Mouse (Mus musculus) Patski (cell line): Measurements from ENCODE around the gene Zdhhc22. TPM values are rescaled to one million over a fixed set of nuclear protein-coding genes. Genes with fewer than 3 reads are reported as not detected.

ENCODE experiments used
- ATAC-seq: fragments of 100-300 bp; one replicate; pipeline ENCODE4 v1.8.0; 2021
- CTCF ChIA-PET: fragments of 350-600 bp; sonication (Branson Sonifier 250); formaldehyde crosslinking; loops from one replicate; lab custom pipeline; 2022; ENCODE audit warnings: inconsistent platforms; lab: Charles Lee
- POLR2A ChIA-PET: fragments of 350-600 bp; sonication (Branson Sonifier 250); formaldehyde crosslinking; loops from one replicate; lab custom pipeline; 2022; ENCODE audit warnings: antibody characterized with exemption, inconsistent platforms; lab: Charles Lee
- DNase-seq: peaks from one replicate; pipeline ENCODE4 v3.0.0-alpha.2; 2011; ENCODE audit warnings: low read depth, low spot score
- H3K27me3 ChIP-seq: fragments of 371-371 bp; one replicate; pipeline ENCODE4 v1.5.1; 2021
- CTCF ChIP-seq: fragments of 100-300 bp; IDR thresholded peaks from one replicate; pipeline ENCODE4 v1.5.1; 2021
- in situ Hi-C: fragments of 300-500 bp; cut with MboI; formaldehyde crosslinking; loops from 3 replicates; pipeline ENCODE4 v1.11.1; 2018; ENCODE audit warnings: low pct_unique_long_range_greater_than_20kb, mixed read lengths
- polyA plus RNA-seq: library from polyadenylated mRNA; unstranded; gene quantifications from one replicate; pipeline ENCODE4 v1.2.3, GENCODE M21; 2021

The Zdhhc22 gene
- polyA plus RNA-seq, 1 experiment from 2014 or later: not detected

- POLR2A ChIA-PET: no interaction called here
- ATAC-seq (no peak), DNase-seq (no peak)
- in situ Hi-C loops: no loop called here
- H3K27me3 ChIP-seq: no peaks in the 10 kb centered on the region
- CTCF ChIA-PET: no interaction called here
- no peak for TF ChIP-seq CTCF
These were observed 40.7 kb downstream of the Zdhhc22 start for GRCm38 (mm10) chr12:86949501-86949900.

GRCm38 (mm10) chr12:86948627-86949026, 41.6 kb downstream of the Zdhhc22 start:
- no peak for DNase-seq
- no peak for TF ChIP-seq CTCF

GRCm38 (mm10) chr12:86947681-86948401, 42.4 kb downstream of the Zdhhc22 start:
- in situ Hi-C loops: no loop called here
- POLR2A ChIA-PET: no interaction called here
- no peak for TF ChIP-seq CTCF
- ATAC-seq: no peak
- H3K27me3 ChIP-seq: no peaks in the 10 kb centered on the region
- CTCF ChIA-PET: no interaction called here
- DNase-seq: no peak

More at GRCm38 (mm10) chr12:86948627-86949026, 41.6 kb downstream of the Zdhhc22 start:
- no peaks in the 10 kb centered on the region for H3K27me3 ChIP-seq
- ChIA-PET POLR2A (no interaction called here), CTCF (interaction anchor here (0.8 kb wide), 1 partner anchor 63 kb away, joined by 3 read pairs; no protein-coding TSS in a partner anchor)
- in situ Hi-C loops: no loop called here
- peak; percentile 37 for ATAC-seq

- POLR2A ChIA-PET: no interaction called here
- no peaks in the 10 kb centered on the region for H3K27me3 ChIP-seq
These were observed 43.2 kb downstream of the Zdhhc22 start, which contains the start of gene Cipc for GRCm38 (mm10) chr12:86946862-86947574. TSS of gene Cipc (plus strand) at chr12:86947043.

GRCm38 (mm10) chr12:86946301-86946781, 43.9 kb downstream of the Zdhhc22 start:
- in situ Hi-C loops: no loop called here
- POLR2A ChIA-PET: interaction anchor here (1.2 kb wide), 1 partner anchor 176 kb away, joined by 4 read pairs; no protein-coding TSS in a partner anchor
- TF ChIP-seq CTCF: no peak
- DNase-seq: no peak
- no peaks in the 10 kb centered on the region for H3K27me3 ChIP-seq
- no peak for ATAC-seq
- CTCF ChIA-PET: interaction anchor here (0.9 to 2.3 kb wide), 3 partner anchors 22 to 176 kb away, joined by 3 to 15 read pairs (median 7); no protein-coding TSS in a partner anchor

More at GRCm38 (mm10) chr12:86946862-86947574, 43.2 kb downstream of the Zdhhc22 start, which contains the start of gene Cipc:
- CTCF ChIA-PET: interaction anchor here (1.3 kb wide), 1 partner anchor 23 kb away, joined by 7 read pairs; no protein-coding TSS in a partner anchor
- in situ Hi-C loops: no loop called here
- ATAC-seq: peak; percentile 72
- TF ChIP-seq CTCF: no peak
- peak; percentile 88 for DNase-seq

- POLR2A ChIA-PET: interaction anchor here (1.2 to 1.3 kb wide), 2 partner anchors 22 to 175 kb away, joined by 3 to 4 read pairs; no protein-coding TSS in a partner anchor
- no peaks in the 10 kb centered on the region for H3K27me3 ChIP-seq
- ATAC-seq (no peak), DNase-seq (no peak)
- in situ Hi-C loops: no loop called here
- TF ChIP-seq CTCF: no peak
- CTCF ChIA-PET: interaction anchor here (0.7 to 2.3 kb wide), 12 partner anchors 9 to 177 kb away, joined by 3 to 15 read pairs (median 4); no protein-coding TSS in a partner anchor
These were observed 45.1 kb downstream of the Zdhhc22 start for GRCm38 (mm10) chr12:86945126-86945525.

- POLR2A ChIA-PET: no interaction called here
- ATAC-seq (no peak), DNase-seq (no peak)
- CTCF ChIA-PET: interaction anchor here (1.1 to 3.4 kb wide), 3 partner anchors 9 to 228 kb away, joined by 3 to 12 read pairs (median 5); no protein-coding TSS in a partner anchor
- no peaks in the 10 kb centered on the region for H3K27me3 ChIP-seq
- in situ Hi-C loops: loop anchor here (5.0 kb wide), 1 partner anchor 171 kb away; no protein-coding TSS in a partner anchor
- TF ChIP-seq CTCF: no peak
These were observed 46.8 kb downstream of the Zdhhc22 start for GRCm38 (mm10) chr12:86943421-86943820.

- no peaks in the 10 kb centered on the region for H3K27me3 ChIP-seq
- CTCF ChIA-PET: interaction anchor here (1.0 to 3.4 kb wide), 5 partner anchors 16 to 173 kb away, joined by 3 to 12 read pairs (median 4); no protein-coding TSS in a partner anchor
- ATAC-seq (peak; percentile 37), DNase-seq (no peak)
- POLR2A ChIA-PET: no interaction called here
- no peak for TF ChIP-seq CTCF
- in situ Hi-C loops: loop anchor here (5.0 kb wide), 1 partner anchor 170 kb away; no protein-coding TSS in a partner anchor
These were observed 48.3 kb downstream of the Zdhhc22 start for GRCm38 (mm10) chr12:86941734-86942486.

GRCm38 (mm10) chr12:86941173-86941572, 49.1 kb downstream of the Zdhhc22 start:
- ChIA-PET POLR2A (no interaction called here), CTCF (interaction anchor here (1.2 to 3.4 kb wide), 3 partner anchors 15 to 172 kb away, joined by 3 to 12 read pairs (median 6); no protein-coding TSS in a partner anchor)
- TF ChIP-seq CTCF: no peak
- no peaks in the 10 kb centered on the region for H3K27me3 ChIP-seq
- ATAC-seq: no peak
- in situ Hi-C loops: loop anchor here (5.0 kb wide), 1 partner anchor 169 kb away; no protein-coding TSS in a partner anchor
- DNase-seq: no peak
